Mouse (Mus musculus): Measurements from ENCODE around the gene Gm10663. TPM values are rescaled to one million over a fixed set of nuclear protein-coding genes. Genes with fewer than 3 reads are reported as not detected.

Gene Gm10663
- not detected in 2 replicates for polyA plus RNA-seq (2015; fragmentation: Nextera tagmentation; extraction: Ambion mirVana)

DNA sequence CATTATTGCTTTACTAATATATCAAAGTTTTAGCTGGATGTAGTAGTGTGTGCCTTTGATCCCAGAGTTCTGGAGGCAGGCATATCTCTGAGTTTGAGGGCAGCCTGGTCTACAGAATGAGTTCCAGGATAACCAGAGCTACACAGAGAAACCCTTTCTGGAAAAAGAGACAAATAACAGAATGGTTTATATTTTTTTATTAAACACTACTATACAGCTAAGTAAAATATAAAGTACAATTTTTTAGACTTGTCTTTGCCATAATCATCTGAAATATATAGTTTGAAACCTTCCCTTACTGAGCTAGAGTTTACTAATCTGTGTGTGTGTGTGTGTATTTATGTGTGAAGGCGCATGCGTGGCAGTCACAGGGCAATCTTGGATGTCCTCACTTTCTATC lies at the start of gene Gm10663:
Gm10663 (plus strand) TSS at position 301 of the 400 bp plus-strand sequence.
- Histone ChIP-seq H3K36me3 (no peaks in the 10 kb centered on the region), H3K4me3 (no peak within 1 kb of the TSS), H3K4me2 (no peak within 1 kb of the TSS), H3K27ac (replicated peaks) (no peak within 1 kb of the TSS), H3K27me3 (no peaks in the 10 kb centered on the region), H3K9me3 (no peaks in the 10 kb centered on the region), H3K4me1 (replicated peaks) (no peaks in the 10 kb centered on the region), H3K9ac (no peak within 1 kb of the TSS)
- WGBS, result 93% methylated on average over 2 of the region's 2 CpGs
- ATAC-seq (ENCODE audit: low FRiP score, low read depth), result no peak

DNA sequence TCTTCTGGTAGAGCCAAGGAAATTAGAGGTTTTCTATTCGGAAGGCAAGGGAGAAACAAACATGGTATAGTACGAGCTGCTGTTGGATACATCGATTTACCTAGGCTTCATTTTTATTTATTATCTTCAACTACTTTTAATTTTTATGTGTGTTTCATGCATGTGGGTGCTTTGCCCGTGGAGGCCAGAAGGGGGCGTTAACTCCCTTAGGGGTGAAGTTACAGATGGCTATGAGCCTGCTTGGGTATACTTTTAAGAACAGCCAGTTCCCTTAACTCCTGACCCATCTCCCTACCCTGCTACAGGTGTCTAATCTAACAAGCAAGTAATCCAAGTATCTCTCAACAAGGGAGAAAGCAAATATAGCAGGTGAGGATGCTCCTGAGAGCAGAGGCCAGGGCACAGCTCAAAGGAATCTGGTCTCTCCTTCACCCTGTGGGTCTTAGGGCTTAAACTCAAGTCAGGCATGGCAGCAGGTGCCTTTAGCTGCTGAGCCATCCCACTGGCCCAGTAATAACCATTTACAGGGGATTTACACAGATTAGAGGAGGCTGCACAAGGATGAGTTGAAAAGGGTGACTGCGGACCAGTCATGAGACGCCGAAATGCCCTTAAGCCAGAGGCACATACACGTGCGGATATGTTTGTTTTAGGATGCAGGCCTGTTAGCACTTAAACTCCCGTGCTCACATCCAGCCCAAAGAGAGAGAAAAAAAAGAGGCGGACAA lies 45.7 kb upstream of the Gm10663 start:
- H3K9ac ChIP-seq, result no peak overlapping the region
- no peak overlapping the region for H3K4me2 ChIP-seq
- H3K9me3 ChIP-seq, result no peaks in the 10 kb centered on the region
- H3K36me3 ChIP-seq, result no peaks in the 10 kb centered on the region
- H3K4me3 ChIP-seq, result no peak overlapping the region
- no peak overlapping the region for H3K27ac ChIP-seq (replicated peaks)
- H3K4me1 ChIP-seq (replicated peaks), result no peaks in the 10 kb centered on the region
- no peak for ATAC-seq (ENCODE audit: low FRiP score, low read depth)
- 90% methylated on average over 12 of the region's 12 CpGs for WGBS
- no peaks in the 10 kb centered on the region for H3K27me3 ChIP-seq

DNA sequence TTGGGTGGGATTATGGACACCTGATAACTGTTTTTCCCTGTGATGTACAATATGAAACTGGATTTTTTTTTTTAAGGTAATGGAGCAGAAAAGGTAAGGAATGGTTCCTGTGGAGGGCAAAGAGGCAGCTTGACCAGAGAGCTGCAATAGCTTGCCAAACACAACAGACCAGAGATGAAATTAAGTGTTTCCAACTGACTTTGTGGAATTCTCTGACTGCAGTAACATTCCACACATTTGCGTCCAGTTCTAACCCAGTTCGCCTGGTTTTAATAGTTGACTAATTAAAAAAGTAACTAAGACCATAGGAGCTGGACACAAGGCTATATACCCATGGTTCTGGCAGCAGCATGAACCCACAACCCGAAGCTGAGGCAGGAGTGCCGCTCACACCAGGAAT lies 45.1 kb upstream of the Gm10663 start:
- H3K27me3 ChIP-seq, result no peaks in the 10 kb centered on the region
- 86% methylated on average over 4 of the region's 4 CpGs for WGBS
- no peak overlapping the region for H3K4me3 ChIP-seq
- H3K9ac ChIP-seq, result no peak overlapping the region
- H3K4me1 ChIP-seq (replicated peaks), result no peaks in the 10 kb centered on the region
- no peaks in the 10 kb centered on the region for H3K36me3 ChIP-seq
- H3K9me3 ChIP-seq, result no peaks in the 10 kb centered on the region
- H3K4me2 ChIP-seq, result no peak overlapping the region
- ATAC-seq (ENCODE audit: low FRiP score, low read depth), result no peak
- no peak overlapping the region for H3K27ac ChIP-seq (replicated peaks)

DNA sequence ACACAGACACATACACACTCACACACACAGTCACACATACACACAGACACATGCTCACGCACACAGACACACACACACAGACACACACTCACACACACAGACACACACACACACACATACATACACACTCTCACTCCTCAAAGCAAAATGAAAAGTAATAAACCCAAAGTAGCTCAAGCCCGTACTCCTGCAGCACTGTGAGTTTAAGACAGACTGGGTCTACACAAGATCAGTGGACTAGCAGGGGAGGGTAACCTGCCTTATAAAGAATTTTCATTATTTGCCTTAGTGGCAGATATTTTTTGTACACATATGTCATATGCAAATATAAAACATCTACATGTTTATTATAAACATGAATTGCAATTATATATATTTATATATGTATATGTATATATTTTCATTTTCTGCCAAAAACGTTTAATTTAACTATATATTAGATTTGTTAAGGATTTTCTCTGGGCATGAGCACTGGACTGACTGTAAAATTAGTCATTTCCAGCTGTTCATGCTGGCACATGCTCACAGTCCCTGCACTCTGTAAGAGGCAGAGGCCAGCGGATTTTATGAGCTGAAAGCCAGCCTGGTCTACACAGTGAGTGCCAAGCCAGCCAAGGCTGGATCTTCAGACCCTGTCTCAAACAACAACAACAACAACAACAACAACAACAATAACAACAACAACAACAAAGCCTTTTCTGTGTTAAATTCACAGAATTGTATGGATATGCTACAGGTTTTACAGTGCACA lies 43.9 kb upstream of the Gm10663 start:
- H3K9me3 ChIP-seq, result no peaks in the 10 kb centered on the region
- ATAC-seq (ENCODE audit: low FRiP score, low read depth), result no peak
- 81% methylated on average over 4 of the region's 4 CpGs for WGBS

DNA sequence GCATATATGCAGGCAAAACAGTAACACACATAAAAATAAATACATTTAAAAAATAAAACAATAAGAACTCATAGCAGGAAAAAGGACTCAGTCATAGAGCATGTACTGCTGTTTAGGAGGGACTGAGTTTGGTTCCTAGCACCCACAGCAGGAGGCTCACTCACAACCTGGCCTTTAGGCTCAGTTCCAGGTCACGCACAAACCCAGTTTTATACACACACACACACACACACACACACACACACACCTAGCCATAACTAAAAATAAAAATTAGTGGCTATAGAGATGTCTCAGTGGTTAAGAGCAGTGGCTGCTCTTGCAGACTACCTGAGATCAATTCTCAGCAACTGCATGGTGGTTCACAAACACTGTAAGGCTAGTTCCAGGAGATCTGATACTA lies 42.7 kb upstream of the Gm10663 start:
- 94% methylated on average over 1 of the region's 1 CpGs for WGBS

More for the DNA sequence above, 43.9 kb upstream of the Gm10663 start:
- no peak overlapping the region for H3K27ac ChIP-seq (replicated peaks)
- H3K27me3 ChIP-seq, result no peaks in the 10 kb centered on the region
- no peak overlapping the region for H3K9ac ChIP-seq
- no peak overlapping the region for H3K4me3 ChIP-seq
- H3K4me2 ChIP-seq, result no peak overlapping the region
- H3K4me1 ChIP-seq (replicated peaks), result peaks cover 3% of the 10 kb centered on the region; the same call in 1 of the 2 replicates
- no peaks in the 10 kb centered on the region for H3K36me3 ChIP-seq

DNA sequence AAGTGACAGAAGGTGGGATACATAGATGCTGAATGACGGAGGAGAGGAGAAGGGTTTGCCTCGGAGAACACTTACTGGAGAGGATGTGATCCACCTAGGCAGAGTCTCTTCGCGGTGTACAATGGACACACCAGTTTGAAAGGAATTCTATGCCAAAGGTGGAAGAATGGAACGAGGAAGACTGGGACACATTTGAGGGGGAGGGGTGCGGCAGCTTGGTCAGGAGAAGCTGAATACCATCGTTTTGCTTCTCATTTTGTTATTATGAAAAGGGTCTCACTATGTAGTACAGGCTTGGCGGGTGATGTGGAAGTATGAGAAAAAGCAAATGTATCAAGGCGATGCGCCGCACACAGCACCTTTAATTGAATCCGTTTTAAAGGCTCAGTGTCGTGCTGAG lies 41.8 kb upstream of the Gm10663 start:
- H3K27me3 ChIP-seq, result no peaks in the 10 kb centered on the region
- ATAC-seq (ENCODE audit: low FRiP score, low read depth), result no peak
- no peak overlapping the region for H3K9ac ChIP-seq
- H3K36me3 ChIP-seq, result no peaks in the 10 kb centered on the region
- H3K4me2 ChIP-seq, result no peak overlapping the region
- WGBS, result 85% methylated on average over 13 of the region's 13 CpGs
- no peaks in the 10 kb centered on the region for H3K9me3 ChIP-seq
- H3K4me3 ChIP-seq, result no peak overlapping the region
- no peak overlapping the region for H3K27ac ChIP-seq (replicated peaks)
- peaks cover 14% of the 10 kb centered on the region for H3K4me1 ChIP-seq (replicated peaks)

More for the DNA sequence above, 42.7 kb upstream of the Gm10663 start:
- no peaks in the 10 kb centered on the region for H3K27me3 ChIP-seq
- H3K27ac ChIP-seq (replicated peaks), result no peak overlapping the region
- H3K4me2 ChIP-seq, result no peak overlapping the region
- no peak overlapping the region for H3K4me3 ChIP-seq
- H3K9ac ChIP-seq, result no peak overlapping the region
- peaks cover 9% of the 10 kb centered on the region for H3K4me1 ChIP-seq (replicated peaks)
- H3K9me3 ChIP-seq, result no peaks in the 10 kb centered on the region
- no peak for ATAC-seq (ENCODE audit: low FRiP score, low read depth)
- H3K36me3 ChIP-seq, result no peaks in the 10 kb centered on the region

DNA sequence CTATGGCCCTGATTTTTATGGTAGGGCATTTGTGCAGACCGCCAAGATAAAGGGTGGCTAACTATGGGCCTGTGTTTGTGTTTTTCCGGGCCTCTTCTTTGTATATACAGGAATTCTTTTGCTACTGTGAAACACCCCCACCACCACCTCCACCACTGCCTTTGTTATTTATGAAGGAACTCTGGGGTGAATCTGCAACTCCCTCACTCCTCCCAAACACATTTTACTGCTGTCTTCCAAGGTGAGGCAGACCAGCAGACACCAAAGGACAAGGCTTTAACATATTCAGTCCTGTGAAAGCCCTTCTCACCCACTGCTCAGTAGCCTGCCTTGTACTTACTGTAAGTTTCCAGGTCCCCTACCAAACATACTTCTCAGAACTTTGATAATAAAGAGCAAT lies 40.7 kb upstream of the Gm10663 start:
- Histone ChIP-seq H3K27me3 (no peaks in the 10 kb centered on the region), H3K36me3 (no peaks in the 10 kb centered on the region), H3K4me1 (replicated peaks) (peaks cover 14% of the 10 kb centered on the region), H3K27ac (replicated peaks) (no peak overlapping the region), H3K4me2 (no peak overlapping the region), H3K9me3 (no peaks in the 10 kb centered on the region), H3K4me3 (no peak overlapping the region), H3K9ac (no peak overlapping the region)
- WGBS, result 28% methylated on average over 2 of the region's 2 CpGs
- ATAC-seq (ENCODE audit: low FRiP score, low read depth), result no peak

DNA sequence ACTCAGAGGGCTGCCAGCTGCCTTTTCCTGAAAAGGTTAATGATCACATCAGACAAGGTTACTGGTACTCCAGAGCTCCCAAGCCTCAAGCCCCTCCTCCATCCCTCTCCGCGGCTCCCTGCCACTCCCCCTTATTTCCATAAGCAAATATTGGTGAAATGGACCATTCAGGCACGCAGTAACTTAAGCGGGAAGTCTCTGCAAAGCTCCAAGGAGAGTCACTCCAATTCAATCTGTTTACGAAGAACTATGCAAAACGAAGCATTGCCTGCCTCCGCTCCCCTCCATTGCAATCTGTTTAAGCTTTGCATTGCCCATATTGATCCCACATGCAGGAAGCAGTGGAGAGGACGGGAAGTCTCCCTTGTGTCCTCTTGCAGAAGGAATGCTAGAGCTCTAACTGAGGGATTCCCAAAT lies 37.7 kb upstream of the Gm10663 start, which contains the start of gene Apela:
Apela (minus strand) TSS at position 220 of the 417 bp plus-strand sequence.
- 0 out of 2 replicates have a peak within 1 kb of the TSS, but pooled peaks have one; percentile 5 for H3K9ac ChIP-seq
- H3K4me2 ChIP-seq, result peak within 1 kb of the TSS; percentile 68
- peaks cover 14% of the 10 kb centered on the region for H3K4me1 ChIP-seq (replicated peaks)
- ATAC-seq (ENCODE audit: low FRiP score, low read depth), result peak; percentile 81
- no peaks in the 10 kb centered on the region for H3K27me3 ChIP-seq
- H3K36me3 ChIP-seq, result no peaks in the 10 kb centered on the region
- peak within 1 kb of the TSS; percentile 39 for H3K4me3 ChIP-seq
- H3K27ac ChIP-seq (replicated peaks), result no peak within 1 kb of the TSS
- WGBS, result under 1% methylated on average over 8 of the region's 8 CpGs
- H3K9me3 ChIP-seq, result no peaks in the 10 kb centered on the region

DNA sequence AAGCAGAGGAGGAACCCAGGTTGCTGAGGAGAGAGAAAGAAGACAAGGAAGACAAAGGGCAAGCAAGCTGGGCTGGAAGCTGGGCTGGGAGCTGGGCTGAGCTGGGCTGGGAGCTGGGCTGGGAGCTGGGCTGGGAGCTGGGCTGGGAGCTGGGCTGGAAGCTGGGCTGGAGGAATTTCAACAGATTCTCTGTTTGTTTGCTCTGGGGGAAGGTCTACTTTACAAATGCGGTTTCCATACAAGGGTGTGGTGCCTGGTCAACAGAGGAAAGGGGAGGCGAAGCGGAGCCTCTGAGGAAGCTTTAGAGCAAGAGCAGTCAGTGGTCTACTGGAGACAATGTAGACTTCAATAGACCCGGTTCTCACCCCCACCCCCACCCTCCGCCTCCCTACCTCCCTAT lies 28.3 kb upstream of the Gm10663 start:
- Histone ChIP-seq H3K9ac (no peak overlapping the region), H3K27ac (replicated peaks) (no peak overlapping the region), H3K27me3 (no peaks in the 10 kb centered on the region), H3K4me1 (replicated peaks) (no peaks in the 10 kb centered on the region), H3K4me2 (peak overlapping the region; percentile 29; the same call in 1 of the 2 replicates), H3K36me3 (no peaks in the 10 kb centered on the region), H3K4me3 (no peak overlapping the region), H3K9me3 (no peaks in the 10 kb centered on the region)
- no peak for ATAC-seq (ENCODE audit: low FRiP score, low read depth)
- 30% methylated on average over 5 of the region's 5 CpGs for WGBS

DNA sequence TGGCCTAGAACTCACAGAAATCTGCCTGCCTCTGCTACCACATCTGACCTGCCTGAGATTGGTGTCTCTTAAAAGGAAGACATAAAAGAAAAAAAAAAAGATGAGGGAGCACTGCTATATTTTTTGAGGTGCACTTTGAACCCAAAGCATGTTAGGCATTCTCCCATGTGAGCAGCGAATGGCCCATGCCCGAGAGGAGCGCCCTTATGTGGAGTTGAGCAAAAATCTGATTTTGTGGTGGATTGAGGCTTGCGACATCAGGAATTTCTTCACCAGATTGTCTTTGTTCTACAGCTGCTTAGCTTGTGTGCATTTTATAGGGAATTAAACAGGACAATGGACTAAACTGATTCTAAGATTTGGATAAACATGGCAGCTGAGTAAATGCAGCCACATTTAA lies 27.6 kb upstream of the Gm10663 start:
- Histone ChIP-seq H3K9me3 (no peaks in the 10 kb centered on the region), H3K4me1 (replicated peaks) (no peaks in the 10 kb centered on the region), H3K27ac (replicated peaks) (no peak overlapping the region), H3K36me3 (no peaks in the 10 kb centered on the region), H3K4me2 (no peak overlapping the region), H3K4me3 (no peak overlapping the region), H3K9ac (no peak overlapping the region), H3K27me3 (no peaks in the 10 kb centered on the region)
- 93% methylated on average over 4 of the region's 4 CpGs for WGBS
- ATAC-seq (ENCODE audit: low FRiP score, low read depth), result no peak

DNA sequence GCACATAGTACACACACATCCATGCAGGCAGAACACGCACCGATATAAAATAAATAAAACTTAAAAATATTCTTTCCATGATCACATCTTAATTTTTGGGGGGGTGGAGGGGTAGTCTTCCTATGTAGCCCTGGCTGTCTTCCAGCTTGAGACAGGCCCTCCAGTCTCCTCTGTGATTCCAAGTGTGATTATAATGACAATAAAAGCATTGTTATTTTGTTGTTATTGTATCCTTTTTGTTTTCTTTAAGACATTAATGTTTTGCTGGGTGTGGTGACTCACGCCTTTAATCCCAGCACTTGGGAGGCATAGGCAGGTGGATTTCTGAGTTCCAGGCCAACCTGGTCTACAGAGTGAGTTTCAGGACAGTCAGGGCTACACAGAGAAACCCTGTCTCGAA lies 27.0 kb upstream of the Gm10663 start:
- Histone ChIP-seq H3K4me2 (no peak overlapping the region), H3K27ac (replicated peaks) (no peak overlapping the region), H3K9me3 (no peaks in the 10 kb centered on the region), H3K27me3 (no peaks in the 10 kb centered on the region), H3K36me3 (no peaks in the 10 kb centered on the region), H3K4me1 (replicated peaks) (no peaks in the 10 kb centered on the region), H3K9ac (no peak overlapping the region), H3K4me3 (no peak overlapping the region)
- WGBS, result 84% methylated on average over 4 of the region's 4 CpGs
- ATAC-seq (ENCODE audit: low FRiP score, low read depth), result no peak

DNA sequence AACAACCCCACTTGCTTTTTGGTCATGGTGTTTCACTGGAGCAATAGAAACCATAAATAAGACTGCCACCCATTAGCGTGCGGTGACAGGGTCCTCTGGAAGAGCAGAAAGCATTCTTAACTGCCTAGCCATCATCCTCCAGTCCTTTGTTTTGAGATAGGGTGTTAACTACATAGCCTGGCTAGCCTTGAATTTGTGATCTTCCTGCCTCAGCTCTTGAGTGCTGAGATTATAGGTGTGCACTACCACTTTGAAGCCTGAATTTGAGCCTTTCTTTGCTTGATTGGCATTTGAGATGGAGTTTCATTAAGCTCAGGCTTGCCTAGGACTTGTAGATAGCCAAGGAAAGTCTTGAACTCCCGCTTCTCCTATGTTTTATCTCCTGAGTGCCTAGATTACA lies 21.3 kb upstream of the Gm10663 start:
- no peak overlapping the region for H3K4me2 ChIP-seq
- no peaks in the 10 kb centered on the region for H3K4me1 ChIP-seq (replicated peaks)
- no peaks in the 10 kb centered on the region for H3K27me3 ChIP-seq
- ATAC-seq (ENCODE audit: low FRiP score, low read depth), result no peak
- no peak overlapping the region for H3K27ac ChIP-seq (replicated peaks)
- no peaks in the 10 kb centered on the region for H3K36me3 ChIP-seq
- no peak overlapping the region for H3K9ac ChIP-seq
- no peaks in the 10 kb centered on the region for H3K9me3 ChIP-seq
- 88% methylated on average over 3 of the region's 3 CpGs for WGBS
- no peak overlapping the region for H3K4me3 ChIP-seq

Measured in hindbrain, embryonic 15.5 days (tissue).